Mouse (Mus musculus): ENCODE data around the gene Gm815. TPM values are rescaled to one million over a fixed set of nuclear protein-coding genes. Genes with fewer than 3 reads are reported as not detected.
A peak's percentile ranks its signal among the peaks of the same experiment; 100 is the strongest.

The Gm815 gene
- total RNA-seq, 2 experiments from 2014 or later, result not detected

DNA sequence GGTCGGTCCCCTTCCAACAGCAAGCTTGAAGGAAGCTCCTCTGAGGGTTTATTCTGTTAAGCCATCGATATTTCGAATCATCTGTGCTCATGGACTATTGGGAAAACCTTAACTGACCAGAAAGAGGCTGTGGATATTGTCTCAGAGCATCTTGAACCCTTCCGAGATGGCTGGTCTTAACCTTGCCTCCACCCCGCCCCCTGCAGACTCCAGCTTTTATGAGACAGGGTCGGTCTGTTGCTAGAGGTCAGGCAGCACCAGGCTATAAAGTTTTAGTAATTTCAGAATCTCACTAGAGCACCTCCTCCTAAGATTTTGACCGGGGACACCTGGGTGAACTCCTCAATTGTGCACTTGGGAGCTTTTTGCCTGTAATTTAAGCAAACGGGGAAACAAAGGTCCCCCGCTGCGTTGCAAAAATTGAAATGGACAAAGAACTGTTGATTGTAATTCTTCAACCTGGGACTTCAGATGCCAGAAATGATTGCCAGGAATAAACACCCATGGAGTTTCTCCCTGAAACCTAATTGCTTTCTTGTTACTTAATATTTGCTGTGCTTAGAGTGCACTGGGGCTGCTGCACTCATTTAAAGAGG lies 8.4 kb upstream of the Gm815 start:
- no peak for DNase-seq

- DNase-seq, result no peak
These were observed 5.8 kb upstream of the Gm815 start for GRCm38 (mm10) chr19:26879856-26880255.

- no peak for DNase-seq
These were observed 3.7 kb upstream of the Gm815 start for GRCm38 (mm10) chr19:26881866-26882427.

GRCm38 (mm10) chr19:26888171-26888570 lies 2.5 kb downstream of the Gm815 start:
- peak; percentile 18 to 30 for DNase-seq

DNA sequence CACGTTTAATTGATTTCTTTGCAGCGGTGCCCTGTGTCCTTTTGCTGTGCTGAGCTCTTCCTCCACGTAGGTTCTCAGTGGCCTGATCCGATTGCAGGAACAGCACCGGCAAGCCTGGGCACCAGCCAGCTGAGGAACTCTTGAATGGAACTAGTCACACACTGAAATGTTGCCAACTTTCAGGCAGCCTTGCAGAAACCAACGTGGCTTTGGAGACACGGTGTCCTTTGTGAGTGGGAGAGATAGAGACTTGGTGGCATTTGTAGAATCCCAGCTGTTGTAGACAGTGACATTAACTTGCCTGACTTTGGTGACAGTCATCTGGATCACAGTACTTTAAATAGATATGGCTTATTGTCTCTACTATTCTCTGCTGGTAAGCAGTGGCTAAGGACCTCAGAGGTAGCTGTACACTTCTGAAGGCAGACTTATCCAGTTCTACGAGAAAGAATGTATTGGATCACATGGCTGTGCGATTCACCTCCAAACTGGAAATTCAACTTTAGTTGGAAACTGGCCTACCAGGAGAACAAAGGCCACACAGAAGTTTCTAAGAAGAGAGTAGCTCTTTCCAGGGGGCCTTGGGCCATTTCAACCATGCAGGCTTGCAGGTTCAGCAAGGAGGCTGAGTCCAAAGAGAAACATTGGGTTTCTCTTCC lies 5.8 kb downstream of the Gm815 start:
- DNase-seq, result peak in 1 of 2 experiments; percentile 17

GRCm38 (mm10) chr19:26892861-26893260 lies 7.2 kb downstream of the Gm815 start:
- no peak for DNase-seq

GRCm38 (mm10) chr19:26902162-26902561 lies 16.5 kb downstream of the Gm815 start:
- no peak for DNase-seq

- DNase-seq, result no peak
These were observed 28.6 kb downstream of the Gm815 start for GRCm38 (mm10) chr19:26914245-26914644.

- no peak for DNase-seq
These were observed 35.1 kb downstream of the Gm815 start for GRCm38 (mm10) chr19:26920816-26921215.

GRCm38 (mm10) chr19:26930295-26931283 lies 44.9 kb downstream of the Gm815 start:
- DNase-seq, result peak in 1 of 2 experiments; percentile 5

- no peak for DNase-seq
These were observed 48.5 kb downstream of the Gm815 start for GRCm38 (mm10) chr19:26934186-26934585.
